Mouse (Mus musculus): ENCODE measurements around the gene Bglap. TPM values are rescaled to one million over a fixed set of nuclear protein-coding genes. Genes with fewer than 3 reads are reported as not detected.
"Not testable (repeated sequence)": the region's sequence is repeated elsewhere in the genome, so short reads cannot be mapped to it uniquely, and the experiment has no call there.

Bglap gene
- polyA plus RNA-seq, 1 experiment from 2014 or later, result not detected

DNA sequence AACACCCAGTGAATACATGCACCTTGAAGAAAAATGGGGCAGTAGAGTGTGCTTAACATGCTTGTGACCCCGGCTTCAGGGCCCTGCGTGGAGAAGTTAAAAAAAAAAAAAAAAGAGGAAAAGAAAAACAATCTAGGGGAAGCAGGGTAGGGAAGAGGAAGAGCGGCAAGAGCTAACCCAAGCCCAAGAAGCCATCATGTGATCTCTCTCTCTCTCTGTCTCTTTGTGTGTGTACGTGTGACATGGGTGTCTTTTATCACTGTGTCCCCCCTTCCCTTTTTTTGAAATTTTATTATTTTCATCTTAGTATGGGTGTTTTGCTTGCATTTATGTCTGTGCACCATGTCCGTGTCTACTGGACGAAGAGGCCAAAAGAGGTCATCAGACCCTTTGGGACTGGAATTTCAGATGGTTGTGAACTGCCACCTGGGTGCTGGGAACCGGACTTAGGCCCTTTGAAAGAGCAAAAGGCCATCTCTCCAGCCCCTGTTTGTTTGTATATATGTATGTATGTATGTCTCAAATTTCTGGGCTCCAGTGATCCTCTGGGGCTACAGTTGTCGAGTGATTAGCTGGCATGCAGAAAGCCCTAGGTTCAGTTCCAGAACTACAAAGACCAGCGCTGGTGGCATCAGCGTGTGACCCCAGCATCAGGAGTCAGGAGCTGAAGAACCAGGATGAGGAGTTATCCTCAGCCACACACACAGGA lies 19.4 kb upstream of the Bglap start:
- H3K4me3 ChIP-seq (ENCODE audit: low read depth, low read length), result no peak overlapping the region
- no peak overlapping the region for H3K4me2 ChIP-seq (replicated peaks; ENCODE audit: low read depth, low read length)
- H3K9ac ChIP-seq (ENCODE audit: low read depth, low read length), result no peak overlapping the region
- 0 out of 2 replicates have a peak, but pooled peaks cover 2% of the 10 kb centered on the region for H3K36me3 ChIP-seq (ENCODE audit: control insufficient read depth, insufficient read depth, low read length)
- no peak overlapping the region for H3K27ac ChIP-seq (ENCODE audit: low read depth, low read length)
- H3K4me1 ChIP-seq (replicated peaks; ENCODE audit: control insufficient read depth, insufficient read depth, low read length), result peaks cover 1% of the 10 kb centered on the region; the same call in 1 of the 2 replicates
- DNase-seq (ENCODE audit: low spot score) (no peak), ATAC-seq (ENCODE audit: low FRiP score) (no peak)
- H3K9me3 ChIP-seq (ENCODE audit: control insufficient read depth, low read length), result no peaks in the 10 kb centered on the region
- WGBS, result 94% methylated on average over 10 of the region's 10 CpGs
- no peaks in the 10 kb centered on the region for H3K27me3 ChIP-seq (ENCODE audit: control insufficient read depth, insufficient read depth, low read length)

- Histone ChIP-seq H3K9ac (ENCODE audit: low read depth, low read length) (no peak overlapping the region), H3K36me3 (ENCODE audit: control insufficient read depth, insufficient read depth, low read length) (no peaks in the 10 kb centered on the region), H3K4me1 (replicated peaks; ENCODE audit: control insufficient read depth, insufficient read depth, low read length) (no peaks in the 10 kb centered on the region), H3K4me2 (replicated peaks; ENCODE audit: low read depth, low read length) (no peak overlapping the region), H3K9me3 (ENCODE audit: control insufficient read depth, low read length) (no peaks in the 10 kb centered on the region), H3K27ac (ENCODE audit: low read depth, low read length) (no peak overlapping the region), H3K27me3 (ENCODE audit: control insufficient read depth, insufficient read depth, low read length) (no peaks in the 10 kb centered on the region), H3K4me3 (ENCODE audit: low read depth, low read length) (no peak overlapping the region)
- DNase-seq (ENCODE audit: low spot score) (no peak), ATAC-seq (ENCODE audit: low FRiP score) (no peak)
- WGBS, result 67% methylated on average over 2 of the region's 2 CpGs
Measured at GRCm38 (mm10) chr3:88398666-88399065, 14.4 kb upstream of the Bglap start.

GRCm38 (mm10) chr3:88395742-88396141 lies 11.5 kb upstream of the Bglap start:
- ATAC-seq (ENCODE audit: low FRiP score), result no peak
- no peaks in the 10 kb centered on the region for H3K27me3 ChIP-seq (ENCODE audit: control insufficient read depth, insufficient read depth, low read length)
- H3K9ac ChIP-seq (ENCODE audit: low read depth, low read length), result no peak overlapping the region
- 93% methylated on average over 8 of the region's 8 CpGs for WGBS
- H3K36me3 ChIP-seq (ENCODE audit: control insufficient read depth, insufficient read depth, low read length), result no peaks in the 10 kb centered on the region
- no peak overlapping the region for H3K4me2 ChIP-seq (replicated peaks; ENCODE audit: low read depth, low read length)
- H3K4me1 ChIP-seq (replicated peaks; ENCODE audit: control insufficient read depth, insufficient read depth, low read length), result no peaks in the 10 kb centered on the region
- H3K4me3 ChIP-seq (ENCODE audit: low read depth, low read length), result no peak overlapping the region
- no peaks in the 10 kb centered on the region for H3K9me3 ChIP-seq (ENCODE audit: control insufficient read depth, low read length)
- no peak for DNase-seq (ENCODE audit: low spot score)
- H3K27ac ChIP-seq (ENCODE audit: low read depth, low read length), result no peak overlapping the region

DNA sequence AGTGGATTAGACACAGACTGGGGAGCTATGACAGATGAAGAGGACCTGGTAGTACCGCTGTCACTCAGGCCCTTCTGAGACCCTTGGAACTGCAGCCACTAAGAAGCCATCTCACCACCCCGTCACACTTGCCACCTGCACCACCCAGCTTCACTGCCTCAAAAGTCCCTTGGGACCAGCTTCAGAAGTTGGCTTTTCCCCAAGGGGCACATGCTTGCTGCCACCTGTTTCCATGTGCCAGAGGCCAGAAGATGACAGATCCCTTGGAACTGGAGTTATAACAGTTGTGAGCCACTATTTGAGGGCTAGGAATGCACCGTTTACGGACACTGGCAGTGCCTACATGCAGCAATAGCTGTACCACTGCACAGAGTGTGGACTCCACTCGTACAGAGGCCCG lies 11.0 kb upstream of the Bglap start:
- Histone ChIP-seq H3K4me1 (replicated peaks; ENCODE audit: control insufficient read depth, insufficient read depth, low read length) (no peaks in the 10 kb centered on the region), H3K9ac (ENCODE audit: low read depth, low read length) (no peak overlapping the region), H3K4me2 (replicated peaks; ENCODE audit: low read depth, low read length) (no peak overlapping the region), H3K9me3 (ENCODE audit: control insufficient read depth, low read length) (no peaks in the 10 kb centered on the region), H3K27me3 (ENCODE audit: control insufficient read depth, insufficient read depth, low read length) (no peaks in the 10 kb centered on the region), H3K27ac (ENCODE audit: low read depth, low read length) (no peak overlapping the region), H3K36me3 (ENCODE audit: control insufficient read depth, insufficient read depth, low read length) (no peaks in the 10 kb centered on the region), H3K4me3 (ENCODE audit: low read depth, low read length) (no peak overlapping the region)
- no peak for ATAC-seq (ENCODE audit: low FRiP score)
- DNase-seq (ENCODE audit: low spot score), result no peak
- WGBS, result 95% methylated on average over 6 of the region's 6 CpGs

- Histone ChIP-seq H3K4me1 (replicated peaks; ENCODE audit: control insufficient read depth, insufficient read depth, low read length) (no peaks in the 10 kb centered on the region), H3K36me3 (ENCODE audit: control insufficient read depth, insufficient read depth, low read length) (no peaks in the 10 kb centered on the region), H3K27ac (ENCODE audit: low read depth, low read length) (no peak overlapping the region), H3K4me3 (ENCODE audit: low read depth, low read length) (no peak overlapping the region), H3K27me3 (ENCODE audit: control insufficient read depth, insufficient read depth, low read length) (no peaks in the 10 kb centered on the region), H3K4me2 (replicated peaks; ENCODE audit: low read depth, low read length) (no peak overlapping the region), H3K9me3 (ENCODE audit: control insufficient read depth, low read length) (no peaks in the 10 kb centered on the region), H3K9ac (ENCODE audit: low read depth, low read length) (no peak overlapping the region)
- no peak for ATAC-seq (ENCODE audit: low FRiP score)
- no peak for DNase-seq (ENCODE audit: low spot score)
- 92% methylated on average over 9 of the region's 9 CpGs for WGBS
Measured at GRCm38 (mm10) chr3:88393776-88394375, 9.6 kb upstream of the Bglap start.

DNA sequence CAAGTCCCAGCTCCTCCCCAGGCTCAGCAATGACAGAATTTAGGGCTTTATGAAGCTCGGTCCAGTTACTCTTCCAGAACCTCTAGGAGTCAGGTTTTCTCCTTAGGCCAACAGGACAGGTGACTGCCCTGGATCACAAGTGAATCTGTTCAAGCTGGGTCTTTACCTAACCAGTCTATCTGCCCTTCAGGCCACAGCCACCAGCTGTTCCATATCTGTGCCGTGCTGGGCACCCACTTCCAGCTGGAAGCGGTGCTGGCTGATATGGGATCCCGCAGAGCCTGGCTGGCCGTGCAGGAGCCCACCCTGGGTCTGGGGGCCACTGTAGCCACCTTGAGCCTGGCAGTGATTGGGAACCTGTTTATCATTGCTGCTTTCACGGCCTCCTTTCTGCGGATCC lies 1.9 kb downstream of the Bglap start:
- H3K9ac ChIP-seq (ENCODE audit: low read depth, low read length); H3K9me3 ChIP-seq (ENCODE audit: control insufficient read depth, low read length); H3K4me2 ChIP-seq (replicated peaks; ENCODE audit: low read depth, low read length); H3K27ac ChIP-seq (ENCODE audit: low read depth, low read length); H3K36me3 ChIP-seq (ENCODE audit: control insufficient read depth, insufficient read depth, low read length); H3K4me1 ChIP-seq (replicated peaks; ENCODE audit: control insufficient read depth, insufficient read depth, low read length); DNase-seq (ENCODE audit: low spot score); H3K27me3 ChIP-seq (ENCODE audit: control insufficient read depth, insufficient read depth, low read length); H3K4me3 ChIP-seq (ENCODE audit: low read depth, low read length): not testable (repeated sequence)
- 0 out of 2 replicates have a peak, but pooled peaks have one; percentile 26 for ATAC-seq (ENCODE audit: low FRiP score)
- 36% methylated on average over 1 of the region's 7 CpGs for WGBS

- not testable (repeated sequence) for H3K27me3 ChIP-seq (ENCODE audit: control insufficient read depth, insufficient read depth, low read length); H3K36me3 ChIP-seq (ENCODE audit: control insufficient read depth, insufficient read depth, low read length); H3K27ac ChIP-seq (ENCODE audit: low read depth, low read length); H3K4me1 ChIP-seq (replicated peaks; ENCODE audit: control insufficient read depth, insufficient read depth, low read length); H3K9me3 ChIP-seq (ENCODE audit: control insufficient read depth, low read length)
- Histone ChIP-seq H3K4me3 (ENCODE audit: low read depth, low read length) (0 out of 2 replicates have a peak overlapping the region, but pooled peaks have one; percentile 16), H3K4me2 (replicated peaks; ENCODE audit: low read depth, low read length) (peak overlapping the region; percentile 35), H3K9ac (ENCODE audit: low read depth, low read length) (peak overlapping the region; percentile 34)
- ATAC-seq (ENCODE audit: low FRiP score) (peak; percentile 91), DNase-seq (ENCODE audit: low spot score) (peak; percentile 79)
- WGBS, result 7% methylated on average over 17 of the region's 22 CpGs
Measured at GRCm38 (mm10) chr3:88381389-88382315, 2.6 kb downstream of the Bglap start.

DNA sequence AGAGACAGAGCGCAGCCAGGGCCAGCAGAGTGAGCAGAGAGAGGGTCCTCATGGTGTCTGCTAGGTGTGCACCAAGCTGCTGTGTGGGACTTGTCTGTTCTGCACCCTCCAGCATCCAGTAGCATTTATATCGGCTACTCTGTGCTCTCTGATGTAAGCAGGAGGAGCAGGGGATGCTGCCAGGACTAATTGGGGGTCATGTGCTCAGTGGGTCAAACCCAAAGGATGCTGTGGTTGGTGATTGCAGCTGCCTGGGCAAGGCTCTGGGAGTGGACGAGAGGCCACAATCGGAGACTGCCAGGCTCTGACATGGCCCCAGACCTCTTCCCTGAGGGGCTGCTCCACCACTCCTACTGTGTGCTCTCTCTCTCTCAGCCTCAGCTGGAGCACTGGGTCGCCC lies 5.7 kb downstream of the Bglap start, which contains the start of gene Bglap2:
Bglap2 (minus strand) TSS at position 101 of the 400 bp plus-strand sequence.
- ATAC-seq (ENCODE audit: low FRiP score); H3K9ac ChIP-seq (ENCODE audit: low read depth, low read length); H3K9me3 ChIP-seq (ENCODE audit: control insufficient read depth, low read length); H3K27me3 ChIP-seq (ENCODE audit: control insufficient read depth, insufficient read depth, low read length); DNase-seq (ENCODE audit: low spot score); H3K36me3 ChIP-seq (ENCODE audit: control insufficient read depth, insufficient read depth, low read length); H3K4me1 ChIP-seq (replicated peaks; ENCODE audit: control insufficient read depth, insufficient read depth, low read length); H3K4me2 ChIP-seq (replicated peaks; ENCODE audit: low read depth, low read length); H3K4me3 ChIP-seq (ENCODE audit: low read depth, low read length); H3K27ac ChIP-seq (ENCODE audit: low read depth, low read length): not testable (repeated sequence)
- 79% methylated on average over 4 of the region's 5 CpGs for WGBS
